Mouse (Mus musculus): ENCODE results near the gene Cdhr2. TPM values are rescaled to one million over a fixed set of nuclear protein-coding genes. Genes with fewer than 3 reads are reported as not detected.
A peak's percentile ranks its signal among the peaks of the same experiment; 100 is the strongest.

Cdhr2 gene
- polyA plus RNA-seq, 1 experiment = 0.01 TPM

GRCm38 (mm10) chr13:54748721-54749060, 47.4 kb downstream of the Cdhr2 start:
- H3K79me2 ChIP-seq (ENCODE audit: control insufficient read depth, insufficient read depth) = no peaks in the 10 kb centered on the region
- peaks cover 38% of the 10 kb centered on the region for H3K27me3 ChIP-seq (ENCODE audit: control insufficient read depth, insufficient read depth, insufficient read length)
- no peaks in the 10 kb centered on the region for H3K36me3 ChIP-seq (ENCODE audit: control insufficient read depth, insufficient read depth)
- no peaks in the 10 kb centered on the region for H3K79me3 ChIP-seq (ENCODE audit: low read depth)
- no peak overlapping the region for H3ac ChIP-seq (ENCODE audit: control insufficient read depth, insufficient read length, low read depth)
- no peak overlapping the region for H3K4me3 ChIP-seq (ENCODE audit: insufficient read depth, poor library complexity, severe bottlenecking)
- TF ChIP-seq USF1 (IDR thresholded peaks at IDR 0.05; ENCODE audit: low read depth) (no peak), MYOG (IDR thresholded peaks at IDR 0.05; ENCODE audit: control insufficient read depth, extremely low read depth, insufficient read length) (no peak), CEBPB (IDR thresholded peaks at IDR 0.05; ENCODE audit: low read depth) (no peak), MYOD1 (IDR thresholded peaks at IDR 0.05; ENCODE audit: control insufficient read depth, insufficient read length, low read depth) (no peak), MAX (IDR thresholded peaks at IDR 0.05) (no peak), FOSL1 (IDR thresholded peaks at IDR 0.05; ENCODE audit: insufficient read depth, low read length, poor library complexity, severe bottlenecking) (no peak), CTCF (IDR thresholded peaks at IDR 0.05; ENCODE audit: control insufficient read depth, insufficient read depth, insufficient read length) (no peak)

GRCm38 (mm10) chr13:54749061-54749863, 48.0 kb downstream of the Cdhr2 start:
- Histone ChIP-seq H3ac (ENCODE audit: control insufficient read depth, insufficient read length, low read depth) (peak overlapping the region; percentile 66), H3K27me3 (ENCODE audit: control insufficient read depth, insufficient read depth, insufficient read length) (peaks cover 36% of the 10 kb centered on the region), H3K79me3 (ENCODE audit: low read depth) (no peaks in the 10 kb centered on the region), H3K79me2 (ENCODE audit: control insufficient read depth, insufficient read depth) (no peaks in the 10 kb centered on the region), H3K4me3 (ENCODE audit: insufficient read depth, poor library complexity, severe bottlenecking) (peak overlapping the region; percentile 6), H3K36me3 (ENCODE audit: control insufficient read depth, insufficient read depth) (no peaks in the 10 kb centered on the region)
- TF ChIP-seq MYOG (IDR thresholded peaks at IDR 0.05; ENCODE audit: control insufficient read depth, extremely low read depth, insufficient read length) (no peak), MYOD1 (IDR thresholded peaks at IDR 0.05; ENCODE audit: control insufficient read depth, insufficient read length, low read depth) (no peak), CTCF (IDR thresholded peaks at IDR 0.05; ENCODE audit: control insufficient read depth, insufficient read depth, insufficient read length) (no peak), CEBPB (IDR thresholded peaks at IDR 0.05; ENCODE audit: low read depth) (no peak), MAX (IDR thresholded peaks at IDR 0.05) (no peak), FOSL1 (IDR thresholded peaks at IDR 0.05; ENCODE audit: insufficient read depth, low read length, poor library complexity, severe bottlenecking) (no peak), USF1 (IDR thresholded peaks at IDR 0.05; ENCODE audit: low read depth) (no peak)

- TF ChIP-seq MYOD1 (IDR thresholded peaks at IDR 0.05; ENCODE audit: control insufficient read depth, insufficient read length, low read depth) = no peak
- no peak for TF ChIP-seq FOSL1 (IDR thresholded peaks at IDR 0.05; ENCODE audit: insufficient read depth, low read length, poor library complexity, severe bottlenecking)
- no peaks in the 10 kb centered on the region for H3K79me2 ChIP-seq (ENCODE audit: control insufficient read depth, insufficient read depth)
- H3ac ChIP-seq (ENCODE audit: control insufficient read depth, insufficient read length, low read depth) = peak within 1 kb of the TSS; percentile 66
- H3K27me3 ChIP-seq (ENCODE audit: control insufficient read depth, insufficient read depth, insufficient read length) = peaks cover 29% of the 10 kb centered on the region
- no peaks in the 10 kb centered on the region for H3K79me3 ChIP-seq (ENCODE audit: low read depth)
- no peaks in the 10 kb centered on the region for H3K36me3 ChIP-seq (ENCODE audit: control insufficient read depth, insufficient read depth)
- H3K4me3 ChIP-seq (ENCODE audit: insufficient read depth, poor library complexity, severe bottlenecking) = peak within 1 kb of the TSS; percentile 6
These were observed 48.7 kb downstream of the Cdhr2 start, which contains the start of gene Gprin1 for GRCm38 (mm10) chr13:54749864-54750411. Gene Gprin1, minus strand, starts transcription at chr13:54749874.

- TF ChIP-seq CEBPB (IDR thresholded peaks at IDR 0.05; ENCODE audit: low read depth) (no peak), MAX (IDR thresholded peaks at IDR 0.05) (peak; percentile 89)
- Histone ChIP-seq H3K36me3 (ENCODE audit: control insufficient read depth, insufficient read depth) (no peaks in the 10 kb centered on the region), H3ac (ENCODE audit: control insufficient read depth, insufficient read length, low read depth) (no peak overlapping the region), H3K4me3 (ENCODE audit: insufficient read depth, poor library complexity, severe bottlenecking) (no peak overlapping the region), H3K27me3 (ENCODE audit: control insufficient read depth, insufficient read depth, insufficient read length) (peaks cover 24% of the 10 kb centered on the region), H3K79me3 (ENCODE audit: low read depth) (no peaks in the 10 kb centered on the region), H3K79me2 (ENCODE audit: control insufficient read depth, insufficient read depth) (no peaks in the 10 kb centered on the region)
These were observed 49.4 kb downstream of the Cdhr2 start for GRCm38 (mm10) chr13:54750699-54751098.

- H3K79me3 ChIP-seq (ENCODE audit: low read depth) = no peaks in the 10 kb centered on the region
- H3ac ChIP-seq (ENCODE audit: control insufficient read depth, insufficient read length, low read depth) = no peak overlapping the region
- H3K36me3 ChIP-seq (ENCODE audit: control insufficient read depth, insufficient read depth) = no peaks in the 10 kb centered on the region
- no peak for TF ChIP-seq USF1 (IDR thresholded peaks at IDR 0.05; ENCODE audit: low read depth)
- TF ChIP-seq MYOG (IDR thresholded peaks at IDR 0.05; ENCODE audit: control insufficient read depth, extremely low read depth, insufficient read length) = no peak
- TF ChIP-seq CEBPB (IDR thresholded peaks at IDR 0.05; ENCODE audit: low read depth) = no peak
- no peak for TF ChIP-seq MAX (IDR thresholded peaks at IDR 0.05)
- no peak for TF ChIP-seq FOSL1 (IDR thresholded peaks at IDR 0.05; ENCODE audit: insufficient read depth, low read length, poor library complexity, severe bottlenecking)
- no peak for TF ChIP-seq CTCF (IDR thresholded peaks at IDR 0.05; ENCODE audit: control insufficient read depth, insufficient read depth, insufficient read length)
- TF ChIP-seq MYOD1 (IDR thresholded peaks at IDR 0.05; ENCODE audit: control insufficient read depth, insufficient read length, low read depth) = no peak
- peaks cover 16% of the 10 kb centered on the region for H3K27me3 ChIP-seq (ENCODE audit: control insufficient read depth, insufficient read depth, insufficient read length)
- no peaks in the 10 kb centered on the region for H3K79me2 ChIP-seq (ENCODE audit: control insufficient read depth, insufficient read depth)
- H3K4me3 ChIP-seq (ENCODE audit: insufficient read depth, poor library complexity, severe bottlenecking) = no peak overlapping the region
These were observed 51.4 kb downstream of the Cdhr2 start for GRCm38 (mm10) chr13:54752656-54753055.

- no peaks in the 10 kb centered on the region for H3K36me3 ChIP-seq (ENCODE audit: control insufficient read depth, insufficient read depth)
- TF ChIP-seq MYOG (IDR thresholded peaks at IDR 0.05; ENCODE audit: control insufficient read depth, extremely low read depth, insufficient read length) (no peak), MYOD1 (IDR thresholded peaks at IDR 0.05; ENCODE audit: control insufficient read depth, insufficient read length, low read depth) (no peak), MAX (IDR thresholded peaks at IDR 0.05) (no peak), FOSL1 (IDR thresholded peaks at IDR 0.05; ENCODE audit: insufficient read depth, low read length, poor library complexity, severe bottlenecking) (no peak), USF1 (IDR thresholded peaks at IDR 0.05; ENCODE audit: low read depth) (no peak), CEBPB (IDR thresholded peaks at IDR 0.05; ENCODE audit: low read depth) (no peak), CTCF (IDR thresholded peaks at IDR 0.05; ENCODE audit: control insufficient read depth, insufficient read depth, insufficient read length) (no peak)
- no peaks in the 10 kb centered on the region for H3K79me3 ChIP-seq (ENCODE audit: low read depth)
- H3K27me3 ChIP-seq (ENCODE audit: control insufficient read depth, insufficient read depth, insufficient read length) = peaks cover 6% of the 10 kb centered on the region
- no peaks in the 10 kb centered on the region for H3K79me2 ChIP-seq (ENCODE audit: control insufficient read depth, insufficient read depth)
- no peak overlapping the region for H3K4me3 ChIP-seq (ENCODE audit: insufficient read depth, poor library complexity, severe bottlenecking)
- no peak overlapping the region for H3ac ChIP-seq (ENCODE audit: control insufficient read depth, insufficient read length, low read depth)
These were observed 52.5 kb downstream of the Cdhr2 start for GRCm38 (mm10) chr13:54753733-54754132.
